Mouse (Mus musculus) cerebellum, adult 2 months (tissue): ENCODE results near the gene Spats1. TPM values are rescaled to one million over a fixed set of nuclear protein-coding genes. Genes with fewer than 3 reads are reported as not detected.

Source experiments
- DNase-seq, 2 experiments: peaks; one replicate each; pipeline ENCODE4 v3.0.0; 2021
- H3K27ac ChIP-seq: fragments of 200-500 bp; 2 replicates; pipeline ENCODE4 v1.5.1; 2012; ENCODE audit warnings: low read length, control low read depth, inconsistent platforms; ENCODE audit not compliant: insufficient read depth
- H3K27me3 ChIP-seq: fragments of 200-500 bp; 2 replicates; pipeline ENCODE4 v1.6.1; 2012; ENCODE audit warnings: inconsistent platforms, mild to moderate bottlenecking, low read length, moderate library complexity; ENCODE audit not compliant: control insufficient read depth, insufficient read depth
- H3K4me1 ChIP-seq: fragments of 200-500 bp; 2 replicates; pipeline ENCODE4 v1.6.1; 2011; ENCODE audit warnings: low read length; ENCODE audit not compliant: control insufficient read depth, insufficient read depth
- H3K4me3 ChIP-seq: fragments of 200-500 bp; replicated peaks from 2 replicates; pipeline ENCODE3; 2011; ENCODE audit warnings: mild to moderate bottlenecking, low read depth, low read length, control low read depth; ENCODE audit not compliant: insufficient read depth
- CTCF ChIP-seq: fragments of 200-500 bp; IDR thresholded peaks from 2 replicates; pipeline ENCODE4 v1.5.1; 2011; ENCODE audit warnings: low read depth, mild to moderate bottlenecking, control low read depth, low read length, moderate library complexity, borderline replicate concordance; ENCODE audit not compliant: insufficient read depth
- POLR2A ChIP-seq: fragments of 200-500 bp; IDR thresholded peaks from 2 replicates; pipeline ENCODE4 v1.6.1; 2011; ENCODE audit warnings: low read length, control low read depth, borderline replicate concordance; ENCODE audit not compliant: insufficient read depth
- WGBS: fragments of 180-500 bp; shearing (Covaris S2); methylation state at CpG from one replicate; pipeline ENCODE4 v1.1.7; 2018; 5-methylcytosine and 5-hydroxymethylcytosine counted together
- polyA plus RNA-seq: library from polyadenylated mRNA; depleted of rRNA; stranded (reverse); fragments of >200 nt; gene quantifications from 2 replicates; pipeline ENCODE4 v1.2.3, GENCODE M21; 2012; rRNA removed

The Spats1 gene
- polyA plus RNA-seq, 1 experiment: 2.6 TPM

GRCm38 (mm10) chr17:45402126-45402525 lies 73.1 kb downstream of the Spats1 start:
- no peak overlapping the region for H3K4me3 ChIP-seq
- no peak overlapping the region for H3K27ac ChIP-seq
- TF ChIP-seq CTCF: no peak
- TF ChIP-seq POLR2A: no peak
- H3K27me3 ChIP-seq: no peaks in the 10 kb centered on the region
- WGBS: 90% methylated on average over 1 of the region's 1 CpGs
- DNase-seq: no peak
- H3K4me1 ChIP-seq: peaks cover 3% of the 10 kb centered on the region; the same call in 1 of the 2 replicates

GRCm38 (mm10) chr17:45401126-45401905 lies 73.9 kb downstream of the Spats1 start:
- Histone ChIP-seq H3K4me1 (peaks cover 3% of the 10 kb centered on the region; the same call in 1 of the 2 replicates), H3K27me3 (no peaks in the 10 kb centered on the region), H3K27ac (no peak overlapping the region), H3K4me3 (no peak overlapping the region)
- WGBS: 86% methylated on average over 5 of the region's 5 CpGs
- TF ChIP-seq POLR2A: no peak
- no peak for DNase-seq

GRCm38 (mm10) chr17:45398021-45398420 lies 77.2 kb downstream of the Spats1 start:
- Histone ChIP-seq H3K27ac (no peak overlapping the region), H3K4me1 (peaks cover 3% of the 10 kb centered on the region; the same call in 1 of the 2 replicates), H3K27me3 (no peaks in the 10 kb centered on the region), H3K4me3 (no peak overlapping the region)
- no peak for TF ChIP-seq CTCF
- TF ChIP-seq POLR2A: no peak
- no peak for DNase-seq
- 88% methylated on average over 2 of the region's 2 CpGs for WGBS

- DNase-seq: no peak
- no peaks in the 10 kb centered on the region for H3K27me3 ChIP-seq
- TF ChIP-seq POLR2A (no peak), CTCF (no peak)
- WGBS: 78% methylated on average over 3 of the region's 3 CpGs
- no peak overlapping the region for H3K4me3 ChIP-seq
- H3K27ac ChIP-seq: no peak overlapping the region
- peaks cover 3% of the 10 kb centered on the region; the same call in 1 of the 2 replicates for H3K4me1 ChIP-seq
Measured at GRCm38 (mm10) chr17:45397541-45397940, 77.7 kb downstream of the Spats1 start.

GRCm38 (mm10) chr17:45394612-45395011 lies 80.6 kb downstream of the Spats1 start:
- 84% methylated on average over 9 of the region's 9 CpGs for WGBS
- no peak for DNase-seq
- H3K4me1 ChIP-seq: no peaks in the 10 kb centered on the region
- no peaks in the 10 kb centered on the region for H3K27me3 ChIP-seq
- H3K27ac ChIP-seq: no peak overlapping the region
- H3K4me3 ChIP-seq: no peak overlapping the region
- TF ChIP-seq POLR2A (no peak), CTCF (no peak)

GRCm38 (mm10) chr17:45393765-45394164 lies 81.5 kb downstream of the Spats1 start:
- H3K4me1 ChIP-seq: no peaks in the 10 kb centered on the region
- no peak overlapping the region for H3K4me3 ChIP-seq
- TF ChIP-seq POLR2A (no peak), CTCF (no peak)
- no peak for DNase-seq
- H3K27ac ChIP-seq: no peak overlapping the region
- H3K27me3 ChIP-seq: no peaks in the 10 kb centered on the region
- 77% methylated on average over 3 of the region's 3 CpGs for WGBS

Other genes with a start within 250 kb of the Spats1 start
- 37.7 and 38.1 TPM in 2 replicates for gene Cdc5l, start 41.7 kb downstream of the Spats1 start, polyA plus RNA-seq
- gene Aars2, start 31.4 kb upstream of the Spats1 start, polyA plus RNA-seq: 43.9 and 44.3 TPM in 2 replicates
- gene Tcte1, start 48.0 kb upstream of the Spats1 start, polyA plus RNA-seq: 0.61 and 0.74 TPM in 2 replicates
- gene Tmem151b, start 74.3 kb upstream of the Spats1 start, polyA plus RNA-seq: 125 and 130 TPM in 2 replicates
- 12.5 and 13.5 TPM in 2 replicates for gene Nfkbie, start 80.3 kb upstream of the Spats1 start, polyA plus RNA-seq
- 71.3 and 74.0 TPM in 2 replicates for gene Slc35b2, start 88.5 kb upstream of the Spats1 start, polyA plus RNA-seq
- gene Hsp90ab1, start 97.9 kb upstream of the Spats1 start, polyA plus RNA-seq: 915 and 924 TPM in 2 replicates
- gene Slc29a1, start 124.2 kb upstream of the Spats1 start, polyA plus RNA-seq: 72.2 and 75.6 TPM in 2 replicates
- not detected in 2 replicates for gene Mymx, start 126.7 kb upstream of the Spats1 start, polyA plus RNA-seq
- 3.8 and 4.7 TPM in 2 replicates for gene Capn11, start 183.9 kb upstream of the Spats1 start, polyA plus RNA-seq
- gene Mrpl14, start 210.9 kb upstream of the Spats1 start, polyA plus RNA-seq: 78.4 and 84.2 TPM in 2 replicates
- 196 and 199 TPM in 2 replicates for gene Tmem63b, start 211.5 kb upstream of the Spats1 start, polyA plus RNA-seq